Mouse (Mus musculus): Measurements from ENCODE around the gene Zfp341. TPM values are rescaled to one million over a fixed set of nuclear protein-coding genes. Genes with fewer than 3 reads are reported as not detected.

The Zfp341 gene
- 1 to 10 TPM; 3.3 to 3.6 TPM for total RNA-seq (2021)
- long read RNA-seq, experiment 1, partial matches to known transcripts: 2 of 6 reads
- long read RNA-seq, experiment 1, other reads (novel, unspliced or antisense): 4 of 6 reads
- long read RNA-seq, experiment 2, partial matches to known transcripts: 4 of 6 reads
- long read RNA-seq, experiment 2, other reads (novel, unspliced or antisense): 2 of 6 reads

- peak; percentile 79 to 83 for DNase-seq (ENCODE audit: low spot score in 2 of 2)
These were observed at the start of gene Zfp341, which contains the start of gene 4930519P11Rik for GRCm38 (mm10) chr2:154613118-154614115. Gene Zfp341, plus strand, starts transcription at chr2:154613297. Gene 4930519P11Rik, minus strand, starts transcription at chr2:154613437.

- no peak for DNase-seq (ENCODE audit: low spot score in 2 of 2)
These were observed 49.4 kb upstream of the Zfp341 start for GRCm38 (mm10) chr2:154563612-154564170.

- DNase-seq (ENCODE audit: low spot score in 2 of 2): no peak
These were observed 47.5 kb upstream of the Zfp341 start for GRCm38 (mm10) chr2:154565562-154565961.

GRCm38 (mm10) chr2:154566641-154567040 is 46.5 kb upstream of the Zfp341 start:
- no peak for DNase-seq (ENCODE audit: low spot score in 2 of 2)

- DNase-seq (ENCODE audit: low spot score in 2 of 2): no peak
These were observed 45.3 kb upstream of the Zfp341 start for GRCm38 (mm10) chr2:154567766-154568165.

- no peak for DNase-seq (ENCODE audit: low spot score in 2 of 2)
These were observed 44.6 kb upstream of the Zfp341 start for GRCm38 (mm10) chr2:154568329-154569070.

GRCm38 (mm10) chr2:154569071-154569748 is 43.9 kb upstream of the Zfp341 start:
- peak; percentile 37 to 51 for DNase-seq (ENCODE audit: low spot score in 2 of 2)

- DNase-seq (ENCODE audit: low spot score in 2 of 2): peak; percentile 91
These were observed 43.2 kb upstream of the Zfp341 start, which contains the start of gene E2f1 for GRCm38 (mm10) chr2:154569836-154570286. Gene E2f1, minus strand, starts transcription at chr2:154569892.

GRCm38 (mm10) chr2:154570666-154571065 is 42.4 kb upstream of the Zfp341 start:
- no peak for DNase-seq (ENCODE audit: low spot score in 2 of 2)

GRCm38 (mm10) chr2:154571266-154571665 is 41.8 kb upstream of the Zfp341 start:
- DNase-seq (ENCODE audit: low spot score in 2 of 2): no peak

GRCm38 (mm10) chr2:154571976-154572375 is 41.1 kb upstream of the Zfp341 start:
- no peak for DNase-seq (ENCODE audit: low spot score in 2 of 2)

- DNase-seq (ENCODE audit: low spot score in 2 of 2): no peak
These were observed 40.1 kb upstream of the Zfp341 start for GRCm38 (mm10) chr2:154572996-154573395.

- no peak for DNase-seq (ENCODE audit: low spot score in 2 of 2)
These were observed 38.8 kb upstream of the Zfp341 start for GRCm38 (mm10) chr2:154574271-154574670.

GRCm38 (mm10) chr2:154576876-154577743 is 36.0 kb upstream of the Zfp341 start:
- DNase-seq (ENCODE audit: low spot score in 2 of 2): no peak

- no peak for DNase-seq (ENCODE audit: low spot score in 2 of 2)
These were observed 35.4 kb upstream of the Zfp341 start for GRCm38 (mm10) chr2:154577744-154578067.

- no peak for DNase-seq (ENCODE audit: low spot score in 2 of 2)
These were observed 32.5 kb upstream of the Zfp341 start for GRCm38 (mm10) chr2:154580586-154580985.

- DNase-seq (ENCODE audit: low spot score in 2 of 2): no peak
These were observed 31.7 kb upstream of the Zfp341 start for GRCm38 (mm10) chr2:154581421-154581820.

GRCm38 (mm10) chr2:154583906-154584872 is 28.9 kb upstream of the Zfp341 start:
- no peak for DNase-seq (ENCODE audit: low spot score in 2 of 2)

Data from adrenal gland, postnatal 4 days (tissue).